Mouse (Mus musculus) monocyte, adult 5-6 weeks (primary cell): ENCODE data around the gene Sfmbt2. TPM values are rescaled to one million over a fixed set of nuclear protein-coding genes. Genes with fewer than 3 reads are reported as not detected.
"Not testable (repeated sequence)": the region's sequence is repeated elsewhere in the genome, so short reads cannot be mapped to it uniquely, and the experiment has no call there.

Source experiments
- ATAC-seq: fragments of 153-309, 156-312 bp; replicated peaks from 2 replicates; pipeline ENCODE4 v1.8.0; 2017; ENCODE audit warnings: mild to moderate bottlenecking; ENCODE audit not compliant: low TSS enrichment, insufficient number of reproducible peaks, severe bottlenecking, poor library complexity, low FRiP score
- total RNA-seq: library from RNA; stranded (forward); fragments of 200-1000, 200-491, 200-594 nt; gene quantifications from 3 replicates; pipeline ENCODE4 v1.2.3, GENCODE M21; 2017

Gene Sfmbt2
- total RNA-seq, result 0.21 to 0.68 TPM in 2 of 3 replicates, not detected in the other

DNA sequence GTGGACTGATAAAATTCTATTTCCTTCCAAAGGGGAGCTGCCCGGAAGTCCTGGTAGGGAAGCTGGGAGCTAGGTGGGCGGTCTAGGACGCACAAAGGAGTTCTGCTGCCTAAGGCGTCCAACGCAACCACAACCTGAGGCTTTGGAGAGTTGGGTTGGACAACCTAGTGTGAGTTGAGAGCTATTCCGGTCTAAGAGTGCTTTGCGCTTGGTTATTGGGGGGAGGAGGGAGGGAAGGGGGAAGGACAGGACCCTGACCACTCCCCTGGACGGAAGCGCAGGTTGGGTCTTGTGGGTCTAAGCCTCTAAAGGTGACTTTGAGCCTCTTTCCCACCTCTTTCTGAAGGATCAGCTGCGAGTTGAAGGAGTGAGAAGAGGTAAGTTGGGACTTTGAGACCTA lies at the start of gene Sfmbt2:
TSS of gene Sfmbt2 (plus strand) at position 335 of the 400 bp plus-strand sequence.
- ATAC-seq, result no peak

DNA sequence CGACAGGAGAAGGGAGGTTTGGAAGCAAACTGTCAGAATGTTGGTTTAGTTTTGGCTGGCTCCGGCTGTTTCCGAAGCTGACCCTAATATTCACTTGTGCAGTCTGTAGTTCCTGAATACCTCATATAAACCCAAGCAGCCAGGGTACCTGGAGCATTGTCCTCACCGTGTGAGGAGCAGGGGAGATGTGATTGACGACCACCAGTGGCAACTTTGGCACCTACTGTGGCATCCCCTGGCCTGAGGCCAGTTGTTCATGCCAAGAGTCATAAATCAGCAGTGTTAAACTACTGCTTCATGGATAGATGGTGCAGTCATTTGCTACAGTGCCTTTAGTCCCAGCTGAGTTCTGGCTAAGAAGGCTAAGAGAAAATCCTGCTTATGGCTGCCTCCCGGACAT lies 49.2 kb upstream of the Sfmbt2 start:
- no peak for ATAC-seq

- no peak for ATAC-seq
Measured at GRCm38 (mm10) chr2:10323173-10323572, 47.1 kb upstream of the Sfmbt2 start.

GRCm38 (mm10) chr2:10324980-10325379 lies 45.3 kb upstream of the Sfmbt2 start:
- ATAC-seq, result no peak

DNA sequence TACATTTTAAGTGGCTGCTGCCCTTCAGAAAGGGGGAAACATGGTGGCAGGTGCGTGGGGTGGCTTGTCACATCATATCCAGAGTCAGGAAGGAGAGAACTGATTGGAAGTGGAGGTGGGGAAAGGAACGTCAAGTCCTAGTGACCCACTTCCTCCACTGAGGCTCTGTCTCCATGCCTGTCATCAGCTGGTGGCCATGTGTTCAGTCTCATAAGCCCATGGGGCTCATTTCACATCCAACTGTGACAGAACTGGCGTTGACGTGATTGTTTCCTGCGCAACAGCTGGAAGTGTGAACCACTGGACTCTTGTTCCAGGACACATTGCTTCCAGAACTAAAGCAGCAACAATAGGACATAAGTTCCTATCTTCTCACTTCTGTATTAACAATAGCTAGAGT lies 40.1 kb upstream of the Sfmbt2 start:
- ATAC-seq, result no peak

DNA sequence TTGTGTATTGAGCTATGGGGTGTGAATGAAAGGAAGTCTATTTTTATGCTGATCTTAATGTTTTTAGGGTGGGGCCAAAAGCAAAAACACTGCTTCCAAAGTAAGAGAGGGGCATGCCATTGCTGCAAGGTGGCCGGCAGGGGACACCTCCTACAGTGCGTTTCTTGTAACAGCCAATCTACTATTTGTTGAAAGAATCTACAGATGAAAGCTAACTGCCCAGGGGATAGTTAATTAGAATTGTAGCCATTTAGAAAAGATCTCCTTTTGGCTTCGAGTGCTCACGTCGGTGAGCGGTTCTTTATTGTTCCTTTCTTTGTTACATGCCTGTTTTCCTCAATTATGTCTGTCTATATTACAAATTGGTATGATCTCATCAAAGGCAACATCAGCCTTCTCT lies 36.0 kb upstream of the Sfmbt2 start:
- ATAC-seq, result no peak

DNA sequence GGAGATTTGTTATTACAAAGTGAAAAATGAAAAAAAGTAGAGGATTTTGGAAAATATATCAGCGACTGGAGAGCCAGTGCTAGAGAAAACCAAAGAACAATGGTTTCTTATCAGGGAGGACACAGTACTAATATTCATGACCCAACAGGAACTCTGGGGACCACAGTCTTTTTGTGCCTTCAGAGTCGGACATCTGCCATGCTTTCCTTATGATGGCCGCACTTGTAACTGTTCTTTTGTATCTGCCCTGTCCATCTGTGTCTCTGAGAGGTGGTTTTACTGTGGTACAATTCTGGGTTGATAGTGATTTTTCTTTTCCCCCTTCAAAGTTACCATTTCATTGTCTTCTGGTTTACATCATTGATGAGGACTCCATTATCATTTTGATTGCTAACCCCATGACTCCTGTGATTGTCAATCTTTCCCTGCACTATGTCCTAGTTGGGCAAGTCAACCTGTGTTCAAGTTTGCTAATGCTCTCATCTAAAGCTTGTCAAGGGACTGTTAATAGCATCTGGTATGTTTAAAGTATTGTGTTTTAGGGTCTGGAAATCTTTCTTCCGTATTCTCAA lies 35.2 kb upstream of the Sfmbt2 start:
- ATAC-seq, result no peak

GRCm38 (mm10) chr2:10340022-10340421 lies 30.3 kb upstream of the Sfmbt2 start:
- ATAC-seq, result no peak

GRCm38 (mm10) chr2:10343523-10343922 lies 26.8 kb upstream of the Sfmbt2 start:
- ATAC-seq, result no peak

- ATAC-seq, result not testable (repeated sequence)
Measured at GRCm38 (mm10) chr2:10344073-10344472, 26.2 kb upstream of the Sfmbt2 start.

GRCm38 (mm10) chr2:10347193-10347592 lies 23.1 kb upstream of the Sfmbt2 start:
- ATAC-seq, result no peak

GRCm38 (mm10) chr2:10348036-10348435 lies 22.3 kb upstream of the Sfmbt2 start:
- ATAC-seq, result no peak

DNA sequence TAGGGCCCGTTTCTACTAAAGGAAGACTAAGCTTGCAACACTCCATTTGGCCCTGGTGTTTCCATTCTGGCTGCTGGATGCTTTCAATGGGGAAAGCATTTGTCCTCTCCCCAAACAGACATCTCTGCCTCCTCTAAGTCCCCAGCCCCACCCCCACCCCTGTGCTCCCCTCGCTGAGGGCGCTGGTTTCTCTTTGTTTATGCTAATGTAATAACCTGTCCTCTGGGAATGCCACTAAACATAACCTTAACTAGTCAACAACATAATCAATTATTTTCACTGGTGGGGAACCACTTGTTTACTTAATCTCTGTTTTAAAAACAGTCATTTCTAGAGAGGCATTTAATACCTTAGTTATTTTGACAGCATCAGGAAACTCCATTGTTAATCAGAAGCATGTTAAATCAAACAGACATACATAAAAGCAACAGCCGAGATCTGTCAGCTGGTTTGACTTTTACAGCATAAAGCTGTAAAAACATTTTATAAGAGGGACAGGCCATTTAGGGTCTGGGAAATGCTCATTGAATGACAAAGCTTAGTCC lies 20.0 kb upstream of the Sfmbt2 start:
- no peak for ATAC-seq

DNA sequence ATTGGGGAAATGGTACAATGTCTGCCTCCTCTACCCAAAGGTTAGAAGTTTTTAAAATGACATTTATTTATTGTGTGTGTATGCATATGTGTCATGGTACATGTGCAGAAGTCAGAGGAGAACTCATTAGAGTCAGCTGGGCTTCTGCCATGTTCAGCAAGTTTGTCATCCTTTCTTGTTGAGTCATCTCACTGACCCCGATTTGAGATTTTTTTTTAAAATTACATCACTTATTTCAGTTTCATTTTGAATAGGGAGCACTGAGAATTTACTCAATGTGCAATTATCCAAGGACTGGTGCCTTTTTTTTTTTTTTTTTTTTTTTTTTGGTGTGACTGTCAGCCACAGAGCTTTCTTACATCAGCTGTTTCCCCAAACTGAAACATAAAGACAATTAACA lies 19.2 kb upstream of the Sfmbt2 start:
- ATAC-seq, result no peak

DNA sequence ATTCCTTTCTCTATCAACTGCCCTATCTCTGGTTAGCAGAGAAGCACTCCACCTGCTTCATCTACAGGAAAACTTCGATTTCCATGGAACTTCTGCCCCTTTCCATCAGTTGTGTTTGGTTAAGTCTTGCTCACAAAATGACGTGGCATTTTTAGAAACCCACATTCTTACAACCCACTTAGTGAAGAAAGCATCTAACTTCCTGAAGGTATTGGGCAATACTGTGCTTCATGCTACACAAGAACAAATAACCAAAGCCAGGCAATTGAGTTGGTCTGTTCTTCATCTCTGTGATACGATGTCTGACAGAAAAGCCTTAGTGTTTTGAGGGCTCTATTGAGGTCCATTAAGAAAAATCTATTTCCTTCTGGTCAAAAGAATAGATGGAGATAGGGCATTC lies 17.4 kb upstream of the Sfmbt2 start:
- ATAC-seq, result no peak

GRCm38 (mm10) chr2:10353889-10354288 lies 16.4 kb upstream of the Sfmbt2 start:
- no peak for ATAC-seq

- ATAC-seq, result no peak
Measured at GRCm38 (mm10) chr2:10359861-10360260, 10.4 kb upstream of the Sfmbt2 start.

DNA sequence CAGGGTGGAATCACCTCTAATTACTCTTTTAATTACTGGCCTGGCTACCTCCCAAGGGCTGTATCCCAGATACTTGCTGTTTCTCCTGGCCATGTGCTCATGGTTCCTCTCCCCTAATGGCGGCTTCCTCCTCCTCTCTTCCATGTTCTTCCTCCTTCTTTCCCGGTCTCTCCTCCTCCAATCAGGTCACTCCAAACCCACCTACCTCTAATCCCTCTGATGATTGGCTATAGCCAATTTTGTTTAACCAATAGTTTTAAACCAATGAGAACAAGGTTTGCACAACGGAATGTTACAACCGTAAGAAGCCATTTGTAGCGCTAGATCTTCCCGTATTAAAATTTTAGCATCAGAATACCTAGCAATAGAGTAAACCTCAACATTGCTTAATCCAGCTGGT lies 5.2 kb upstream of the Sfmbt2 start:
- no peak for ATAC-seq

- no peak for ATAC-seq
Measured at GRCm38 (mm10) chr2:10366284-10366683, 4.0 kb upstream of the Sfmbt2 start.

GRCm38 (mm10) chr2:10369676-10370075 lies 634 bp upstream of the Sfmbt2 start:
- ATAC-seq, result no peak
